Mouse (Mus musculus) right cerebral cortex, postnatal 14 days (tissue): ENCODE data around the gene Metap1d.

Experiments
- DNase-seq: peaks from one replicate; pipeline ENCODE4 v3.0.0; 2022

Gene Metap1d

DNA sequence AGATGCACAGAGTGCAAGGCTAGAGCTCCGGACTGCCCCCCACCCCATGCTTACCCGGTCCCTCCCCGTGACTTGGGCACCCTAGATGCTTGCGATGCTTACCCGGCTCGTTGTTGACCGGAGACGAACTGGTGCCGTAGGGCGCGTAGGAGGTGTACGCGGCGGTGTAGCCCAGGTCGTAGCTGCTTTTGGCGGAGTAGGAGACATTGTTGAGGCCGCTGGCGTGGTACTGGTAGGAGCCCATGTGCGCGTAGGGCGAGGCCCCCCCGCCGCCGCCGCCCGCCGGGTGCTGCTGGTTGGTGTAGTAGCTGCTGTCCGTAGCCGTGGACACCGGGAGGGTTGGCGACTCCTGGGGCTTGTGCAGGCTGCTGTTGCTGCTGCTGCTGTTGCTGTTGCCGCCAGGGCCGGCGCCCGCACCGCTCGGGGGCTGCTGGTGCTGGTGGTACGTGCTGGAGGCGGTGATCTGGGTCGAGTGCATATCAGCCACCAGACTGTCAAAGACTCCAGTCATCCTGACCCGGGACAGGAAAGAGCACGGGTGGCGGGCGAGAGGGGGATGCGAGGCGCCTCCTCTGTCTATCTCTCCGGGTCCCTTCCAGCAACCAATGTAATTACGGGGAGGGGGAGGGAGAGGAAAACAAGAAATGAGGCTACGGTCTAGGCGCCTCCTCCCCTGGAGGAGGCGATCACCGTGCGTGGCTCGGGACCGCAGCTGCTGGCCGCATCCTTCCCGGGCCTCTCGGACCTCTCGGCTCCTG, 93.0 kb downstream of the Metap1d start:
- DNase-seq: no peak

DNA sequence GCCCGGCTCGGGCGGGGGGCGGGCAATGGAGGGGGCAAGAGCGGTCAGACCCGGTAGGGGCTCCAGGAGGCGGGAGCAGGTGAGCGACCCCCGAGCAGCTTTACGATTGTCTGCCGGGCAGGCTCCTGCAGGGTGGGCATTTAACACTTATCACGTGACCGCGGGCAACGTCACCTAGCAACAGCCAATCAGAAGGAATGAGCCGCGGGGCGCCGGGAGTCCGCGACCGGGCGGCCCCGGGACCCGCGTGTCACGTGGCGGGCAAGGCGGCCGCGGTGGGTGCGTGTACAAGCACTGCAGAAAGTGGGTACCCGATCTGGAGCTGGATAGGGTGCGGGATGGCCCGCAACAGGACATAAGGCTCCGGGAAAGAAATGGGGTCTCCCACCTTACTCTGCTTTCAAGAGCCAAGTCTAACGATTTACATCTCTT, 93.6 kb downstream of the Metap1d start, which contains the start of gene Dlx2:
Dlx2 (minus strand) TSS at position 115 of the 432 bp plus-strand sequence.
- no peak for DNase-seq

DNA sequence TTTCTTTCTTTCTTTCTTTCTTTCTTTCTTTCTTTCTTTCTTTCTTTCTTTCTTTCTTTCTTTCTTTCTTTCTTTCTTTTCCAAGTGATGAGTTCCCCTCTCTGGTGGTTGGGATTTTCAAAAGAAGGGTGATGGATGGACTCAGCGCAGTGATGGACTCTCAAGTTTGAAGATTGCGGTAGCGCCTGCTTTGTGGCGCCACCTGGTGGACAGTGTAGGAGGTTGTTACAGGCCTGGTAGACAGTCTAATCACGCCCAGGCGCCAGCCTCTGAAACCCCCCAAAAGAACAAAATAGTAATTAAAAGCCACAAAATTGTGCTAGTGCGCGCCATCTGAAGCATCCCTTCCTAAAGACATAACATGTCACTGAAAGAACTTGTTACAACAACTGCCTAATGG, 94.8 kb downstream of the Metap1d start:
- peak; percentile 72 for DNase-seq

DNA sequence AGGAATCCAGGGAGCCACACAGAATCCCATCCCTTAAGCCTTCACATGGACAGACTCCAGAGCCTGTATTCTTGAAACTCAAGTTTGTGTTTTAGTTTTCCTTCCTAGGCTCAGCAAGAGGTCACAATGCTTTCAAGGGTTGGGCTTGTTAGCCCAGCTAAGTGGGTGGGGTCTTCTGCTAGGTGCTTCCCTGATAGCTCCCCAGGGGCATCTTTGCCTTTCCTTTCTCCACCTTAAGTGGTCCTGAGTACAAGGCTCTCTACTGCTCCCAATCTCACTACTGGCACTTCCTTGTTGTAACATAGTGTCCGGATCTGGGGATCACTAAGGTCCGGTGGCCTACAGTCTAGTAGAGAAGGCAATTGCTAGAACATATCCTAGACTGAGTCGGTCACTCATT, 97.3 kb downstream of the Metap1d start:
- DNase-seq: no peak

DNA sequence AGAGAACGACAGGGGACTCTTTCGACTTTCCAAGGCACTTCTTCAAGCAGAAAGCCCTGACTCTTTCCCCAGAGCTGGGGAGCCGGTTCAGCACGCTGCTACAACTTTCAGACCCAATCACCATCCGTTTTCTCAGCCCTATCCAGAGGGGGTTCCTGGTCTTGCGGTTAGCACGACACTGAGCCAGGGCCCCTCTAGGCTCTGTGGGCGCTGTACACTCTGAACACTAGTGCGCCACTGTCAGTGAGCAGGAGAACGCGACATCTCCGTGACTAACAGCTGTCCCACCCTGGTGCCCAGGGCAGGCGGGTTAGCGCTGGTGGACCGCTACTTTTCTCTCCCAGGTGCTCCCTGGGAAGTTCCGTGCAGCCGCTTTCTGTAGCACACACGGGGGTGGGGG, 98.6 kb downstream of the Metap1d start:
- no peak for DNase-seq

DNA sequence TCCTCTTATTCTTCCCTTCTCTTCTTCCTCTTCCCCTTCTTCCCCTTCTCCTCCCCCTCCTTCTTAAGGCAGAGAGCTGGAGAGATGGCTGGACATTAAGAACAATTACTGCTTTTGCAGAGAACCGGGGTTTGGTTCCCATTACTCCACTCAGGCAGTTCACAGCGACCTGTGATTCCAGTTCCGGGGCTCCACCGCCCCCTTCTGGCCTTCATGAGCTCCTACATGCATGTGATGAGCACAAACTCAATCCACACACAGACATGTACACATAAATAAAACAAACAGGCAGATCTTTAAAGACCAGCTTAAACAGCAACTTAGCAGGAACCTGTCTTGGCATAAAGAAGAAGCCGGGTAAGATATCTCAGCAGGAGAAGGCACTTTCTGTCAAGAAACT, 103.0 kb downstream of the Metap1d start:
- DNase-seq: no peak

DNA sequence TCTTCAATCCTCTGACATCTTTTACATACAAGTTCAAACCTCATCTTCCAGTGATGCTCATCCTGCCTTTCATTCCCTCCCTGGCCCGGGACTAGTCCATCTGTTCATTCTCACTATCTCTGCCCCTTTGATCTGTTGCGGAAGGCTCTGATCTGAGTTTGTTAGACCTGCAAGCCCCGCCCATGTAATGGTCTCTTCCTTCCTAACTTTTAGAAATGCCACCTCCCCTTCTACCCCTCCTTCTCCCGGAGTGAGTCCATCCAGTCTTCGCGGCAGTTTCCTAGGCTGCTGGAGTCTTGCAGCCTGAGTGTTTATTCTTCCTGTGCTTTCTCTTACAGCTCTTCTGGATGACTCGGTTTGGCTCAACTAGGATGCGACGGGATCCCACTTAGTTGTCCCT, 113.4 kb downstream of the Metap1d start:
- no peak for DNase-seq

DNA sequence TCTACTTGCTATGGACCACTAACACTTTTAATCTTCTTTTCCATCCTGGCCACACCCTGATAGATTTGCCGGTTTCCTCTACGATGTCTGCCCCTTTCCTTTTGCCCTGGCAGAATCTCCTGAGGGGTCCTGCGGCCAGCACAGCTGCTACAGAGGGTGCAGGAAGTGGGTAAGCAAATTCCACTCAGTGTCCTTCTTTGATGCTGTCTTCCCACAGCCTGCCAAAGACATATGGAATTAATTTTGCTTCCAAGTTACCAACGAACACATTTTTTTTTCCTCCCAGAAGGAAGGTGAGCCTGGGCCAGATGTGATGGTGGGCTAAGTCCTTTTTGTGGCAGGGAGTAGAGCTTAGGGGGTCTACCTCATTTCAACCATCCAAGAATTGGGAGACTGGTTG, 120.7 kb downstream of the Metap1d start:
- no peak for DNase-seq
